Mouse (Mus musculus) heart, postnatal 0 days (tissue): ENCODE measurements at regions not wholly inside any gene's neighbourhood (a gene's known extent, or its start where the extent isn't known, plus 50 kb on each side); places are given as distances from the start of the nearest gene placed in this dataset.

Experiments
- CTCF ChIP-seq: IDR thresholded peaks from 2 replicates; pipeline ENCODE4 v1.5.1; 2016; ENCODE audit warnings: antibody characterized with exemption, control low read depth, low read depth
- EP300 ChIP-seq: IDR thresholded peaks from 2 replicates; pipeline ENCODE4 v1.6.1; 2016; ENCODE audit warnings: antibody characterized with exemption, low read depth

GRCm38 (mm10) chr1:56256839-56257490 lies 380.3 kb downstream of the Hsfy2 start:
- TF ChIP-seq CTCF (no peak), EP300 (no peak)
